Mouse (Mus musculus) hindbrain, embryonic 15.5 days (tissue): ENCODE results near the gene Trp73. TPM values are rescaled to one million over a fixed set of nuclear protein-coding genes. Genes with fewer than 3 reads are reported as not detected.

Experiments
- ATAC-seq: fragments of 200-750 bp; cut with Nextera tagmentation; 2 replicates; pipeline ENCODE4 v1.8.0; 2017; ENCODE audit warnings: low read depth, moderate number of reproducible peaks, moderate TSS enrichment; ENCODE audit not compliant: low FRiP score
- H3K27ac ChIP-seq: fragments of 300-500 bp; sonication (generic); replicated peaks from 2 replicates; pipeline ENCODE4 v1.5.1; 2015; ENCODE audit warnings: mild to moderate bottlenecking, inconsistent platforms
- H3K27me3 ChIP-seq: fragments of 300-500 bp; sonication (generic); 2 replicates; pipeline ENCODE4 v1.6.1; 2015; ENCODE audit warnings: control low read depth, inconsistent platforms
- H3K36me3 ChIP-seq: fragments of 300-500 bp; sonication (generic); 2 replicates; pipeline ENCODE4 v1.6.1; 2015; ENCODE audit warnings: control low read depth, inconsistent platforms
- H3K4me1 ChIP-seq: fragments of 300-500 bp; sonication (generic); replicated peaks from 2 replicates; pipeline ENCODE4 v1.6.1; 2015; ENCODE audit warnings: control low read depth, inconsistent platforms
- H3K4me2 ChIP-seq: fragments of 300-500 bp; sonication (generic); 2 replicates; pipeline ENCODE4 v1.6.1; 2015; ENCODE audit warnings: moderate library complexity, mild to moderate bottlenecking, inconsistent platforms
- H3K4me3 ChIP-seq: fragments of 300-500 bp; sonication (generic); 2 replicates; pipeline ENCODE4 v1.5.1; 2015; ENCODE audit warnings: mild to moderate bottlenecking, inconsistent platforms
- H3K9ac ChIP-seq: fragments of 300-500 bp; sonication (generic); 2 replicates; pipeline ENCODE4 v1.6.1; 2015; ENCODE audit warnings: inconsistent platforms
- H3K9me3 ChIP-seq: fragments of 300-500 bp; sonication (generic); 2 replicates; pipeline ENCODE4 v1.6.1; 2016; ENCODE audit warnings: control low read depth, inconsistent platforms
- WGBS: fragments of 180-500 bp; shearing (Covaris S2); methylation state at CpG from one replicate; pipeline ENCODE4 v1.1.7; 2015; 5-methylcytosine and 5-hydroxymethylcytosine counted together
- polyA plus RNA-seq: library from polyadenylated mRNA; unstranded; fragments of >200 nt; fragmentation: Nextera tagmentation; extraction: Ambion mirVana; gene quantifications from 2 replicates; pipeline ENCODE4 v1.2.1, GENCODE M21; 2015

The Trp73 gene
- polyA plus RNA-seq, 1 experiment from 2014 or later, result 0.92 TPM

DNA sequence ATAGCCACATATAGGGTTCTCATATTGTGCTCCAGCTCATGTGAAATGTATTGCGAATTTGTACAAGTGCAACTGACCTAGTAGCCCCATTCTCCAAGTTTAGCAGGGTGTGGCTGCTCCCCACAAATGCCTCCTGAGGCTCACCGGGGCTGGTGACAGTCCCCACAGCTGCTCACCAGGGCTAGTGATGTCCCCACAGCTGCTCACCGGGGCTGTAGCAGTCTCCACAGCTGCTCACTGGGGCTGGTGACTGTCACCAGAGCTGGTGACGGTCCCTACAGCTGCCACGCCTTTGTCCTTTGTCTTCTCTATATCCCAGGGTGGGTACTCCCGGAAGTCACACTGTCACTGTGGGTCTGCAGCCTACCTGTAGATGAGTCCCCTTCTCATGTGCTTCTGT, 133.7 kb downstream of the Trp73 start:
- Histone ChIP-seq H3K36me3 (peaks cover 22% of the 10 kb centered on the region), H3K9me3 (no peaks in the 10 kb centered on the region), H3K4me3 (no peak overlapping the region), H3K27ac (no peak overlapping the region), H3K27me3 (no peaks in the 10 kb centered on the region), H3K9ac (no peak overlapping the region), H3K4me2 (no peak overlapping the region), H3K4me1 (peaks cover 5% of the 10 kb centered on the region; the same call in 1 of the 2 replicates)
- ATAC-seq, result no peak
- WGBS, result 88% methylated on average over 6 of the region's 6 CpGs

Other genes with a start within 250 kb of the Trp73 start
- 51.7 and 54.6 TPM in 2 replicates for gene A430005L14Rik, start 183.0 kb downstream of the Trp73 start, polyA plus RNA-seq
- 8.3 and 10.2 TPM in 2 replicates for gene Dffb, start 165.1 kb downstream of the Trp73 start, polyA plus RNA-seq
- gene Cep104, start 165.0 kb downstream of the Trp73 start, polyA plus RNA-seq, result 19.8 and 20.3 TPM in 2 replicates
- 21.3 and 22.0 TPM in 2 replicates for gene Lrrc47, start 128.5 kb downstream of the Trp73 start, polyA plus RNA-seq
- gene Smim1, start 114.0 kb downstream of the Trp73 start, polyA plus RNA-seq, result 10.8 and 13.6 TPM in 2 replicates
- not detected in 2 replicates for gene Ccdc27, start 97.5 kb downstream of the Trp73 start, polyA plus RNA-seq
- 41.3 and 45.5 TPM in 2 replicates for gene Wrap73, start 2.2 kb upstream of the Trp73 start, polyA plus RNA-seq
- gene Tprgl, start 20.5 kb upstream of the Trp73 start, polyA plus RNA-seq, result 209 and 219 TPM in 2 replicates
- gene Megf6, start 30.5 kb upstream of the Trp73 start, polyA plus RNA-seq, result 9.4 and 11.3 TPM in 2 replicates
- 1.5 and 1.6 TPM in 2 replicates for gene Arhgef16, start 161.5 kb upstream of the Trp73 start, polyA plus RNA-seq
- gene B230104I21Rik, start 195.9 kb upstream of the Trp73 start, polyA plus RNA-seq, result not detected in 2 replicates